ENCODE assay signal across 8 mouse cellular contexts in genomic region chr6:83053136-83053960, GRCm38 (mm10). TPM values are rescaled to one million over a fixed set of nuclear protein-coding genes. Genes with fewer than 3 reads are reported as not detected.
A peak's percentile ranks its signal among the peaks of the same experiment; 100 is the strongest.
DNase-seq lines count a peak whose midpoint lies in the region; ATAC-seq and TF ChIP-seq lines count a peak whose summit lies in the region.

No protein-coding gene starts in this region.

- TF ChIP-seq POLR2A in olfactory bulb, adult 2 months (IDR thresholded peaks at IDR 0.05; ENCODE audit: insufficient read depth, low read depth, low read length) = no peak

- peak overlapping the region; percentile 81 for H3K4me3 ChIP-seq in erythroblast, embryonic 14.5 days (replicated peaks)
- H3K4me3 ChIP-seq in intestine, embryonic 15.5 days (replicated peaks) = peak overlapping the region; percentile 96
- H3K4me3 ChIP-seq in lung, embryonic 16.5 days (ENCODE audit: low read length) = peak overlapping the region; percentile 75
- H3K4me3 ChIP-seq in olfactory bulb, adult 2 months (ENCODE audit: insufficient read depth, low read depth, low read length) = peak overlapping the region; percentile 82

- H3K4me1 ChIP-seq in erythroblast, embryonic 14.5 days (ENCODE audit: control insufficient read depth) = peaks cover 83% of the 10 kb centered on the region
- H3K4me1 ChIP-seq in intestine, embryonic 15.5 days (replicated peaks) = peaks cover 25% of the 10 kb centered on the region
- H3K4me1 ChIP-seq in lung, embryonic 16.5 days (replicated peaks; ENCODE audit: control insufficient read depth, insufficient read depth, low read length) = peaks cover 22% of the 10 kb centered on the region
- peaks cover 20% of the 10 kb centered on the region for H3K4me1 ChIP-seq in olfactory bulb, adult 2 months (ENCODE audit: control insufficient read depth, insufficient read depth, low read length)

- H3K4me2 ChIP-seq in intestine, embryonic 15.5 days (replicated peaks) = peak overlapping the region; percentile 93
- H3K4me2 ChIP-seq in lung, embryonic 16.5 days (ENCODE audit: low read depth, low read length) = peak overlapping the region; percentile 95

- peak overlapping the region; percentile 82 for H3K9ac ChIP-seq in intestine, embryonic 15.5 days
- H3K9ac ChIP-seq in lung, embryonic 16.5 days (ENCODE audit: low read length) = peak overlapping the region; percentile 92

- no peak for ATAC-seq in intestine, embryonic 15.5 days
- ATAC-seq in lung, embryonic 16.5 days (ENCODE audit: low read depth) = 0 out of 2 replicates have a peak, but pooled peaks have one; percentile 2

- DNase-seq in left cerebral cortex, postnatal 14 days (ENCODE audit: low spot score in 2 of 2) = peak; percentile 43 to 62
- DNase-seq in left cerebral cortex, adult 8-10 months (ENCODE audit: low spot score in 2 of 2) = no peak
- DNase-seq in adipocyte (ENCODE audit: low spot score) = peak; percentile 42
- no peak for DNase-seq in urinary bladder, postnatal 14 days (ENCODE audit: low spot score)

- H3K27me3 ChIP-seq in erythroblast, embryonic 14.5 days (ENCODE audit: control insufficient read depth) = no peaks in the 10 kb centered on the region
- H3K27me3 ChIP-seq in intestine, embryonic 15.5 days (replicated peaks) = no peaks in the 10 kb centered on the region
- no peaks in the 10 kb centered on the region for H3K27me3 ChIP-seq in lung, embryonic 16.5 days (ENCODE audit: control insufficient read depth, insufficient read depth, low read depth, low read length)

- intact Hi-C loops in left cerebral cortex, postnatal 14 days (cut with DNase I) = no loop called here

- 3% methylated on average over 26 of the region's 26 CpGs for WGBS in intestine, embryonic 15.5 days
- WGBS in lung, embryonic 16.5 days = 1% methylated on average over 26 of the region's 26 CpGs
- WGBS in olfactory bulb, adult 2 months = 3% methylated on average over 26 of the region's 26 CpGs

- H3K9me3 ChIP-seq in erythroblast, embryonic 14.5 days (ENCODE audit: control insufficient read depth, low read length) = no peaks in the 10 kb centered on the region
- H3K9me3 ChIP-seq in intestine, embryonic 15.5 days = no peaks in the 10 kb centered on the region
- H3K9me3 ChIP-seq in lung, embryonic 16.5 days (ENCODE audit: control insufficient read depth, low read length) = no peaks in the 10 kb centered on the region

- no peak for TF ChIP-seq CTCF in olfactory bulb, adult 2 months (IDR thresholded peaks at IDR 0.05; ENCODE audit: insufficient read depth, low read depth, low read length)

- peak overlapping the region; percentile 85 for H3K27ac ChIP-seq in intestine, embryonic 15.5 days
- H3K27ac ChIP-seq in lung, embryonic 16.5 days (ENCODE audit: low read length) = peak overlapping the region; percentile 62
- no peak overlapping the region for H3K27ac ChIP-seq in olfactory bulb, adult 2 months (ENCODE audit: insufficient read depth, low read depth, low read length)

- H3K36me3 ChIP-seq in erythroblast, embryonic 14.5 days (ENCODE audit: control insufficient read depth) = peaks cover 79% of the 10 kb centered on the region
- peaks cover 15% of the 10 kb centered on the region; the same call in 1 of the 2 replicates for H3K36me3 ChIP-seq in intestine, embryonic 15.5 days
- peaks cover 19% of the 10 kb centered on the region for H3K36me3 ChIP-seq in lung, embryonic 16.5 days (ENCODE audit: control insufficient read depth, insufficient read depth, low read length)

RNA-seq across cellular contexts. Expression of gene Aup1, which starts 1.0 kb away (rescaled TPM):
- 100 to 1,000 TPM; 104 to 113 TPM for total RNA-seq in left cerebral cortex, postnatal 14 days (2021)
- 100 to 1,000 TPM in 3 of 4 experiments, 10 to 100 TPM in 1; 98.7 to 123 (median 111) TPM for total RNA-seq in left cerebral cortex, adult 8-10 months (2022)
- polyA plus RNA-seq in erythroblast, embryonic 14.5 days (2012) = 310 and 339 TPM in 2 replicates
- polyA plus RNA-seq in intestine, embryonic 15.5 days (2015; fragmentation: Nextera tagmentation; extraction: Ambion mirVana) = 212 and 228 TPM in 2 replicates
- polyA plus RNA-seq in lung, embryonic 16.5 days (2015; fragmentation: Nextera tagmentation; extraction: Ambion mirVana) = 195 and 211 TPM in 2 replicates
- polyA plus RNA-seq in olfactory bulb, adult 2 months (2012; ENCODE audit: insufficient read depth, insufficient read length, low replicate concordance, missing spikeins) = not detected in 2 replicates

RNA-seq across cellular contexts. Expression of gene Htra2, which starts 1.7 kb away (rescaled TPM):
- 10 to 100 TPM; 52.2 to 57.5 TPM for total RNA-seq in left cerebral cortex, postnatal 14 days (2021)
- 10 to 100 TPM; 47.7 to 53.7 (median 50.4) TPM for total RNA-seq in left cerebral cortex, adult 8-10 months (2022)
- polyA plus RNA-seq in erythroblast, embryonic 14.5 days (2012) = 6.2 and 6.6 TPM in 2 replicates
- 72.2 and 86.5 TPM in 2 replicates for polyA plus RNA-seq in intestine, embryonic 15.5 days (2015; fragmentation: Nextera tagmentation; extraction: Ambion mirVana)
- polyA plus RNA-seq in lung, embryonic 16.5 days (2015; fragmentation: Nextera tagmentation; extraction: Ambion mirVana) = 61.8 and 64.9 TPM in 2 replicates
- not detected in 2 replicates for polyA plus RNA-seq in olfactory bulb, adult 2 months (2012; ENCODE audit: insufficient read depth, insufficient read length, low replicate concordance, missing spikeins)

RNA-seq across cellular contexts. Expression of gene Dqx1, which starts 4.3 kb away (rescaled TPM):
- under 1 TPM; 0.44 to 0.79 TPM for total RNA-seq in left cerebral cortex, postnatal 14 days (2021)
- total RNA-seq in left cerebral cortex, adult 8-10 months (2022) = 1 to 10 TPM in 2 of 4 experiments, under 1 TPM in 2; 0.67 to 1.5 (median 1.1) TPM
- polyA plus RNA-seq in erythroblast, embryonic 14.5 days (2012) = 0.14 and 0.18 TPM in 2 replicates
- 14.0 and 14.9 TPM in 2 replicates for polyA plus RNA-seq in intestine, embryonic 15.5 days (2015; fragmentation: Nextera tagmentation; extraction: Ambion mirVana)
- polyA plus RNA-seq in lung, embryonic 16.5 days (2015; fragmentation: Nextera tagmentation; extraction: Ambion mirVana) = 1.9 and 2.0 TPM in 2 replicates
- not detected in 2 replicates for polyA plus RNA-seq in olfactory bulb, adult 2 months (2012; ENCODE audit: insufficient read depth, insufficient read length, low replicate concordance, missing spikeins)

RNA-seq across cellular contexts. Expression of gene Tlx2, which starts 16.7 kb away (rescaled TPM):
- not detected for total RNA-seq in left cerebral cortex, postnatal 14 days (2021)
- not detected for total RNA-seq in left cerebral cortex, adult 8-10 months (2022)
- not detected in 2 replicates for polyA plus RNA-seq in erythroblast, embryonic 14.5 days (2012)
- polyA plus RNA-seq in intestine, embryonic 15.5 days (2015; fragmentation: Nextera tagmentation; extraction: Ambion mirVana) = 18.1 and 22.5 TPM in 2 replicates
- 0.52 and 0.79 TPM in 2 replicates for polyA plus RNA-seq in lung, embryonic 16.5 days (2015; fragmentation: Nextera tagmentation; extraction: Ambion mirVana)
- not detected in 2 replicates for polyA plus RNA-seq in olfactory bulb, adult 2 months (2012; ENCODE audit: insufficient read depth, insufficient read length, low replicate concordance, missing spikeins)

RNA-seq across cellular contexts. Expression of gene Loxl3, which starts 19.4 kb away (rescaled TPM):
- total RNA-seq in left cerebral cortex, postnatal 14 days (2021) = 1 to 10 TPM; 3.0 to 3.3 TPM
- total RNA-seq in left cerebral cortex, adult 8-10 months (2022) = 1 to 10 TPM; 2.0 to 4.3 (median 3.0) TPM
- polyA plus RNA-seq in erythroblast, embryonic 14.5 days (2012) = 0.01 and 0.02 TPM in 2 replicates
- polyA plus RNA-seq in intestine, embryonic 15.5 days (2015; fragmentation: Nextera tagmentation; extraction: Ambion mirVana) = 12.7 and 14.2 TPM in 2 replicates
- polyA plus RNA-seq in lung, embryonic 16.5 days (2015; fragmentation: Nextera tagmentation; extraction: Ambion mirVana) = 25.5 and 26.0 TPM in 2 replicates
- not detected in 2 replicates for polyA plus RNA-seq in olfactory bulb, adult 2 months (2012; ENCODE audit: insufficient read depth, insufficient read length, low replicate concordance, missing spikeins)

Comparison
In these comparisons a context has a peak if more than half of its experiments do, and no peak if none do; other contexts are left out.
1. DNase-seq: peak in left cerebral cortex, postnatal 14 days (2 of 2) and adipocyte (single experiment); none in left cerebral cortex, adult 8-10 months (0 of 2) and urinary bladder, postnatal 14 days (single experiment).
2. Peak in every context shown above with its lines, with median percentiles within 50 percentile points of each other: H3K4me3 ChIP-seq.